Mouse (Mus musculus) T-helper 17 cell (primary cell): ENCODE results near the gene Cib1.

ENCODE experiments used
- in situ Hi-C, 2 experiments: fragments of 300-600 bp; cut with MboI, MseI; formaldehyde crosslinking; loops; 1 replicate in 1 of 2; 2 replicates in 1 of 2; pipeline ENCODE4 v1.15.1; 2025; ENCODE audit warnings: high pct_unique_total_duplicates in 2 of 2

The Cib1 gene

GRCm38 (mm10) chr7:80232489-80233029, at the start of gene Cib1, which contains the start of gene Gdpgp1:
TSS of gene Cib1 (minus strand) at chr7:80232813.
TSS of gene Gdpgp1 (plus strand) at chr7:80232865.
- in situ Hi-C loops: no loop called here

GRCm38 (mm10) chr7:80281646-80282045, 49.0 kb upstream of the Cib1 start:
- in situ Hi-C loops: no loop called here

DNA sequence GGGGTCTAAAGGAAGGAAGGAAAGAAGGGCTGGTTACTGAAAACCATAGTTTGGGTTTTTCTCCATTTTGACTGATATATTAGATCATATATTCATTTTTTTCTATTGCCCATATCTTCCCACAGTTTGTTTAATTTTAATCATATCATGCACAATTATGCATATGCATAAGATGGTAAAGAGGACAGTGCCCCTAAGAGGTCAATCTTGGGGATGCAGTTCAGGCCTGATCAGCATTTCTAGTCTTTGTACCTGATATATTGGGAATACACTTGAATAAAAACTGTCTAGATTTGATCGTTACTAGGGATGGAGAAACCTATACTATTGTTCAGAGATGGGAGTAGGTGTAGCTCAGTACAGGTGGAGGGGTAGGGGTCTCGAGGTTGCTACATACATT, 48.4 kb upstream of the Cib1 start:
- in situ Hi-C loops: no loop called here

DNA sequence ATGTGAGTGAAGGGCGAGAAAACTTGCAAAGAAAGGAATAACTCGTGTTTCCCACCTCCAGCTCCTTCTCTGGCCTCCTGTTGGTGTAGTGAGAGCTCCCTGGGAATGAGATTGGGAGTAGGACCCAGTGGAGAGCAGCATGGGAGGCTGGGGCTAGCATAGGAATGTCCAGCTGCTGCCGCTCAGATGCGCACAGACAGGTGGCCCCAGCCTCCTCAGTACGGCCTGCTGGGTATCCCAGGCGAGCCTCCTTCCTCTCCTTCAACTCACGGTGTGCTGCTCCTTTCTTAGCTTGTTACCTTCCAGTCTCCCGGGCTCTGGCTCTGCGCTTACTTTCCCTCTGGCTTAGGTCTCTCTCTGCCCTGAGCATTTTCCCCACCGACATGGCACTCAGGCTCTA, 47.4 kb upstream of the Cib1 start:
- in situ Hi-C loops: no loop called here

GRCm38 (mm10) chr7:80276374-80276773, 43.8 kb upstream of the Cib1 start:
- in situ Hi-C loops: no loop called here

DNA sequence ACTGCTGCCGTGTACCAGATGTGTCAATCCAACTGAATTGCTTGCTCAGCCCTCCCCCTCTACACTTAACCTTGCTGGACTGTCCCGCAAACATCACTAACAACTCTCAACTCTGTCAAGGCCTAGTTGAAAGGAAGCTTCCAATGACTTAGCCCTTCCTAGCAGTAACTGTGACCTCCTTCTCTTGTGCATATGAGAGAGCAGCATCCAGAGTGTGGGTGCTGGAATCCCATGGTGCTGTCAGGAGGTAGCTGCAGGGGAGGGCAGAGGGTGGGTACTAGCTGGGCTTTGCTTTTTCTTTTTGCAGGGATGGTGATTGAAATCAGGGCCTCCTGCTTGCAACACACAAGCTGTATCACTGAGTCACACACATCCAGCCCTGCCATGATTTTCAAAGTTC, 40.8 kb upstream of the Cib1 start:
- in situ Hi-C loops: no loop called here

DNA sequence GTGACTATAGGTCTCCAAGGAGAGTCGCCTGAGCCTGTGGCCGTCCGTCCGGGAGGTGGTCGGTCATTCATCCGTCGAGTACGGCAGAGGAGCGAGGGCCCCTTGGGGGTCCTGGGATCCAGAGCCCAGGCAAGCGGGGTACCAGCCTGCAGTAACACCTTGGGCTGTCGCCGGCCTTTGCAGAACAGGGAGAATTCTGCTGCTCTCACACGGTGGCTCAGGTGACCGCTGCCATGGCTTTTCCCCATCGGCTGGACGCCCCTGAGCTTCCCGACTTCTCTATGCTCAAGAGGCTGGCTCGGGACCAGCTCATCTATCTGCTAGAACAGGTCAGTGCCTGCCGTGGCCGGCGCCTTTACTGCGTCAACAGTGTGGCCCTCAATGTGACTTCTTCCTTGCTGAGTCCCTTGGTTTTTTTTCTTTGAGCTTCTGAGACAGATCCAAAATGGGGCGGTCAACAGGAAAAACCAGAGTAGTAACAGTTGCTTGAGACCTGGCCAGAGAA, 37.2 kb upstream of the Cib1 start:
- in situ Hi-C loops: no loop called here

DNA sequence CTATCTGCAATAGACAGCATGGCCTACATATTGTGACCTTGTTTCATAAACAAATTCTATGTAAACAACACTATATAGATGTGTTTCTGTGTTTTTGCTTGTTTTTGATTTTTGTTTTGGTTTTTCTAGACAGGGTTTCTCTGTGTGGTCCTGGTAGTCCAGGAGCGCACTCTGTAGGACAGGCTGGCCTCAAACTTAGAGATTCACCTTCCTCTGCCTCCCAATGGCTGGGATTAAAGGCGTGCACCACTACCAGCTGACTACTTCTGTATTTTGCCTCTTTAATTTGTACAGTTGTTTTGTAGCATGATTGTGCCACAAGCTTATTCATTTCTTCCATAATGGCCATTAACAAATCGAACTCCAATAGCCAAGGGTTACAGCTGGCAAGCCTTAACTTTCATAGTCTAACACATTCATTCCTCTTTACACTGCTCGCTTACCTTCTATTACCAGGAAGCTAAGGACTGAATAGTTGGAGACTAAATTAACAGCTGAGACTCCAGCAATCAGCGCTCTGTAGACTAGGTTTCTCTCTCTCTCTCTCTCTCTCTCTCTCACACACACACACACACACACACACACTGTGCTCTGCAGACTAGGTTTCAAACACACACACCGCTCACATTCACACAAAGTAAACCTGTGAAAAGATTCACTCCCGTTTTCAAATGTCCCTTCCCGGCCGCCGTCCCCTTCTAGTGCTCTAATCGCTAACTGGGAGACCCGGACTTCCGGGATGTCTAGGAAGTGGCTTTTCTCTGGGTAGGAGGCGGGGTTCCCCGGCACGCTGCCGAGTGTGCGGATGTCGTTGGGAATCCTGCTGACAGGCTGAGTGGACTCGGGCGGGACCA, 36.5 kb upstream of the Cib1 start, which contains the start of gene Vps33b:
Vps33b (plus strand) TSS at position 753 of the 854 bp plus-strand sequence.
- in situ Hi-C loops: no loop called here

DNA sequence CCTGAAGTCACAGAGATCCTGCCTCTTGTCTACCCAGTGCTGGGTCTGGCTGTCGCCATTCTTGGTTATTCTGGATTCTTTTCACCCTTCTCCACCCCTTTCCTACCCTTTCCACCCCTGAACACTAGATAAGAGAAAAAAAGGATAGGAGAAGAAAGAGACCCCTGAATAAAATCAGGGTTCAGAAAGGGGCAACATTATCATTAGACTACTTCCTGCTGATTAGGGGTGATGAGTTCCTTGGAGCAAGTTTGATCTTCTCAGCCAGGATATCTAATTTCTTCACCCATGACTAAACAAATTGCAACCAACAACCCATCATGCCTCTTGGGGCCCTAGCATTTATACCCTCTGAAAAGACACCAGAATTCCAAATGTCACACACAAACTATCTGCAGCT, 35.2 kb upstream of the Cib1 start:
- in situ Hi-C loops: no loop called here

- in situ Hi-C loops: no loop called here
Measured at GRCm38 (mm10) chr7:80264606-80265005, 32.0 kb upstream of the Cib1 start.

GRCm38 (mm10) chr7:80261372-80261990, 28.9 kb upstream of the Cib1 start:
- in situ Hi-C loops: no loop called here

GRCm38 (mm10) chr7:80260625-80261371, 28.2 kb upstream of the Cib1 start, which contains the start of gene Ngrn:
TSS of gene Ngrn (plus strand) at chr7:80261215.
- in situ Hi-C loops: no loop called here

- in situ Hi-C loops: no loop called here
Measured at GRCm38 (mm10) chr7:80257706-80258105, 25.1 kb upstream of the Cib1 start.

DNA sequence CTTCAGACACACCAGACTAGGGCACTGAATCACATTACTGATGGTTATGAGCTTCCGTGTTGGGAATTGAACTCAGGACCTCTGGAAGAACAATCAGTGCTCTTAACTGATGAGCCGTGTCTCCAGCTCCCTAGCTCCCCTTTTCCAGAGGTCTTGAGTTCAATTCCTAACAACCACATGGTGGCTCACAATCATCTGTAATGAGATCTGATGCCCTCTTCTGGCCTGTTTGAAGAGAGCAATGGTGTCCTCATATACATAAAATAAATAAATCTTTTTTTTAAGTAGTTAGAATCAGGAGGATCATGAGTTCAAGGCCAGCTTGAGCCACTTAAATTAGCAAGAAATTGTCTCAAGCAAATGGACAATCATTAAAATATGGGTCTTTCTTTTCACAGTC, 23.4 kb upstream of the Cib1 start:
- in situ Hi-C loops: no loop called here

DNA sequence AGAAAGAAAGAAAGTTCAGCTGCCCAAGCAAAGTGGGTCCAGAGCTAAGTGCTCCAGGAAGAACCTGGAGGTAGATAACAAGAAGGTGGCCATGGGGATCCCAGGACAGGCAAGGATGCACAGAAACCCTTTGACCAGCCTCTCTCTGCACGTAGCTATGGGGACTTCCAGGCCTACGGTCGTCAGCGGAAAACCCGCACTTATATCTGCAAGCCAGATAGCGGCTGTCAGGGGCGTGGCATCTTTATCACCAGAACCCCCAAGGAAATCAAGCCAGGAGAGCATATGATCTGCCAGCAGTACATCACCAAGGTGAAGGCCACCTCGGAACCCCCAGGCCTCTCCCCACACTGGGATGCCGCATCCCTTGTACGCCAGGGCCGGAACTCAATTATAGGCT, 20.3 kb upstream of the Cib1 start:
- in situ Hi-C loops: no loop called here

DNA sequence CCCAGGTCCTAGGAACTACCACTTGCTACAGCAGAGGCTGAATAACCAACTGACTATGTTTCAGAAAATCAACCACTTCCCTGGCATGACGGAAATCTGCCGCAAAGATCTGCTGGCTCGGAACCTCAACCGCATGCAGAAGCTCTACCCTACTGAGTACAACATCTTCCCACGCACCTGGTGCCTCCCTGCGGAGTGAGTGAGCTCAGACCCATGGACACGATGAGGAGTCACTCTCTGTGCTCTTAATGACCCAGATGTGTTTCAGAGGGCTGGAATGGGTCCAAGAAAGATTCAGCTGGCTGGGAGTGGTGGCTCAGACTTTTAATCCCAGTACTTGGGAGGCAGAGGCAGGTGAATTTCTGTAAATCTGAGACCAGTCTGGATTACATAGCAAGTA, 19.8 kb upstream of the Cib1 start:
- in situ Hi-C loops: no loop called here

DNA sequence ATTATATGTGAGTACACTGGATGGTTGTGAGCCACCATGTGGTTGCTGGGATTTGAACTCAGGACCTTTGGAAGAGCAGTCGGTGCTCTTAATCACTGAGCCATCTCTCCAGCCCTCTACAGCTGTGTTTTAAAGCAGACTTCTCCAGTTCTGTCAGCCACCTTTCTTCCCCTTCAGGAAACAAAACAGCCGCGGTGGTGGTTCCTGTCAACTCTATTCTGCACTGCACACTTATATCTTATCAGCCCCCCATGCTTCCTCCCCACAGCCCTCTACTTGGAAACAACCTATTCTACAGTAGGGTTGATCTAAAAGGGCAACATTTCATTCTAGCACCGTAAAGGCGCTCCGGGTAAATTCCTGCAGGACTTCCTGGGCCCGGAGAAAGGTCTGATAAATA, 14.2 kb upstream of the Cib1 start:
- in situ Hi-C loops: no loop called here

DNA sequence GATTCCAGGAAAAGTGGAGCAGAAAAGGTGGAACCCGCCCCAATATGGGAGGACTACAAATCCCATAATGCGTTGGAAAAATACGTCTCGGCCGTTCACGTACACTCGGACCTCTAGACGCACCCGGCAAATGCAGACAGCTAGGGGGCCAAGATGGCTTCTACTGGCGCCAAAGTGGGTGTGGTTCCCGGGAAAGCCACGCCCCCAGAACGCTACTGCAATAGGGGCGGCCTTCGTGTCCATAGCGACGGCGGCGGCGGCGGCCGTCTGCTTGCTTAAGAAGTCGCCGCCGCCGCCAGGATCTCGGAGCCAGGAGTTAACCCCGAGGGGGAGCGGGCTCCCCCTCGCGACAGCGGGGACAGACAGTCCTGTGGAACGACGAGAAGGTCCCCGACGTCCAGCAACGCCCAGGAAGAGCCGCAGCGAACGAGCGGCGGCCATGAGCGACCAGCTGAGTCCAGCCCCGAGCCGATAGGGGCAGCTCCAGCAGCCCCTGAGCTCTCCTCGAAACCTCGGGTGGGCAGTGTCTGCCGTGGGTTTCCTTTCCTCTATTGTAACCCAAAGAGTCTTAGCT, 13.6 kb upstream of the Cib1 start, which contains the start of gene Ttll13:
Ttll13 (plus strand) TSS at position 229 of the 574 bp plus-strand sequence.
- in situ Hi-C loops: no loop called here

- in situ Hi-C loops: no loop called here
Measured at GRCm38 (mm10) chr7:80244851-80245250, 12.2 kb upstream of the Cib1 start.

GRCm38 (mm10) chr7:80241661-80242060, 9.0 kb upstream of the Cib1 start:
- in situ Hi-C loops: no loop called here

DNA sequence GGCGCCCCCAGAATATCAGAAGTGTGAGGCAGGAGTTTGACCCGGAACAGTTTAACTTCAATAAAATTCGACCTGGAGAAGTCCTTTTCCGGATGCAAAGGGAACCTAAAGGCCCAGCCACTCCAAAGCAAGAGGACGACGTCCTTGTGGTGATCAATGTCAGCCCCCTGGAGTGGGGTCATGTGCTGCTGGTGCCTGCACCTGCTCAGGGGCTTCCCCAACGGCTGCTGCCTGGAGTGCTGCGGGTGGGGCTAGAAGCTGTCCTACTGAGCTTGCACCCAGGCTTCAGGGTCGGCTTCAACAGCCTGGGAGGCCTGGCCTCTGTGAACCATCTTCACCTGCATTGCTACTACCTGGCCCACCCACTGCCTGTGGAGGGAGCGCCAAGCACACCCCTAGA, 5.9 kb upstream of the Cib1 start:
- in situ Hi-C loops: no loop called here
